Mouse (Mus musculus): ENCODE measurements around the gene Ambra1.

- TF ChIP-seq CTCF (IDR thresholded peaks at IDR 0.05; ENCODE audit: borderline replicate concordance, insufficient read depth, low read depth, low read length) (no peak), POLR2A (IDR thresholded peaks at IDR 0.05; ENCODE audit: borderline replicate concordance, insufficient read depth, low read length) (no peak)
Measured at GRCm38 (mm10) chr2:91872658-91873057, 142.7 kb downstream of the Ambra1 start.
